Mouse (Mus musculus) lung, embryonic 15.5 days (tissue): Measurements from ENCODE around the gene Lcn6. TPM values are rescaled to one million over a fixed set of nuclear protein-coding genes. Genes with fewer than 3 reads are reported as not detected.

Experiments
- ATAC-seq: fragments of 200-750 bp; cut with Nextera tagmentation; 2 replicates; pipeline ENCODE4 v1.8.0; 2017; ENCODE audit warnings: moderate number of reproducible peaks, borderline replicate concordance; ENCODE audit not compliant: low FRiP score, low TSS enrichment; ENCODE audit errors: extremely low read depth
- H3K27ac ChIP-seq: fragments of 300-500 bp; sonication (generic); 2 replicates; pipeline ENCODE4 v1.5.1; 2015; ENCODE audit warnings: moderate library complexity, mild to moderate bottlenecking, inconsistent platforms
- H3K27me3 ChIP-seq: fragments of 300-500 bp; sonication (generic); 2 replicates; pipeline ENCODE4 v1.6.1; 2015; ENCODE audit warnings: inconsistent platforms
- H3K36me3 ChIP-seq: fragments of 300-500 bp; sonication (generic); 2 replicates; pipeline ENCODE4 v1.6.1; 2015; ENCODE audit warnings: inconsistent platforms
- H3K4me1 ChIP-seq: fragments of 300-500 bp; sonication (generic); 2 replicates; pipeline ENCODE4 v1.6.1; 2015; ENCODE audit warnings: inconsistent platforms
- H3K4me2 ChIP-seq: fragments of 300-500 bp; sonication (generic); 2 replicates; pipeline ENCODE4 v1.6.1; 2015; ENCODE audit warnings: inconsistent platforms, mild to moderate bottlenecking, moderate library complexity
- H3K4me3 ChIP-seq: fragments of 300-500 bp; sonication (generic); 2 replicates; pipeline ENCODE4 v1.5.1; 2015; ENCODE audit warnings: mild to moderate bottlenecking, inconsistent platforms
- H3K9ac ChIP-seq: fragments of 300-500 bp; sonication (generic); 2 replicates; pipeline ENCODE4 v1.6.1; 2015; ENCODE audit warnings: inconsistent platforms
- H3K9me3 ChIP-seq: fragments of 300-500 bp; sonication (generic); 2 replicates; pipeline ENCODE4 v1.6.1; 2016; ENCODE audit warnings: inconsistent platforms
- WGBS: fragments of 180-500 bp; shearing (Covaris S2); methylation state at CpG from one replicate; pipeline ENCODE4 v1.1.7; 2015; 5-methylcytosine and 5-hydroxymethylcytosine counted together
- polyA plus RNA-seq: library from polyadenylated mRNA; unstranded; fragments of >200 nt; fragmentation: Nextera tagmentation; extraction: Ambion mirVana; gene quantifications from 2 replicates; pipeline ENCODE4 v1.2.1, GENCODE M21; 2015

Lcn6 gene
- not detected in 2 replicates for polyA plus RNA-seq

DNA sequence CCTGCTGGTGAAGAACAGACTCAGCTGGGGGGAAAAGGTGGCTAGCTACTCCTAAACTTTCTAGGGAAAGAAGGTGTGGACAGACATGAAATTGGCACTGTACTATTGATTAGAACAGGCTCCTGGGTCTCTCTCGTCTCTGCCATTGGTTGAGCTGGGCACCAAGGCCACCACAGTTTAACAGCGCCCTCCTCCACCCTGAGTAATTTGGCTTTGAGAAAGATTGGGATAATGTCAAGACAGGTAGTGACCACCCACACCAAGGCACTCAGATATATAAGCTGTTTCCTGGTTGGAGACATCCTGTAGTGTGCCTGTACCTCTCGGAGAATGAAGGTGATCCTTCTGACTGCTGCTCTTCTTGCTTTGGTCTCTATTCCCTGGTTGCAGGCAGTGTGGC, at the start of gene Lcn6:
TSS of gene Lcn6 (plus strand) at position 301 of the 400 bp plus-strand sequence.
- ATAC-seq: no peak
- H3K4me3 ChIP-seq: no peak within 1 kb of the TSS

DNA sequence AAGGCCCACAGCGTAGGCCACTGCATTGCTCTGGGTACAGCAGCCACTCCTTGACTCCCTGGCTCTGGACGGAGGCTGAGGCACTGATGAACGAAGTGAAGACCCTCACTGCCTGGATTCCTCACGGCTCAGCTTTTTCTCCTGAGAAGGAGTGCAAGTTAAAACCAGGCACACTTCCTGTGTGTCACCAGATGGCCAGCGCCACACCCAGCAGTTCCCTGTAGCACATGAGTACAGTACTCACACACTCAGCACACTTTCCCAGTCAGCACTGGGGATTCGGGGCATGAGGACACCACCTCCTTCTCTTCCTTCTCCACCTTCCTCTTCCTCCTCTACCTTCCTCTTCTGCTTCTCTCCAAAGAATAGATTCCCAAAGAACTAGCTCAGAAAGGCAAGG, 48.8 kb upstream of the Lcn6 start, which contains the start of gene Fcna:
TSS of gene Fcna (minus strand) at position 220 of the 400 bp plus-strand sequence.
- Histone ChIP-seq H3K9me3 (no peaks in the 10 kb centered on the region), H3K9ac (no peak within 1 kb of the TSS), H3K27me3 (no peaks in the 10 kb centered on the region), H3K4me1 (no peaks in the 10 kb centered on the region), H3K4me2 (no peak within 1 kb of the TSS), H3K36me3 (no peaks in the 10 kb centered on the region), H3K4me3 (no peak within 1 kb of the TSS), H3K27ac (no peak within 1 kb of the TSS)
- ATAC-seq: no peak
- WGBS: 68% methylated on average over 6 of the region's 6 CpGs

More for the DNA sequence above, at the start of gene Lcn6:
- Histone ChIP-seq H3K27me3 (no peaks in the 10 kb centered on the region), H3K4me1 (no peaks in the 10 kb centered on the region), H3K27ac (no peak within 1 kb of the TSS), H3K9me3 (no peaks in the 10 kb centered on the region), H3K36me3 (no peaks in the 10 kb centered on the region), H3K9ac (no peak within 1 kb of the TSS), H3K4me2 (no peak within 1 kb of the TSS)
- WGBS: 89% methylated on average over 3 of the region's 3 CpGs

DNA sequence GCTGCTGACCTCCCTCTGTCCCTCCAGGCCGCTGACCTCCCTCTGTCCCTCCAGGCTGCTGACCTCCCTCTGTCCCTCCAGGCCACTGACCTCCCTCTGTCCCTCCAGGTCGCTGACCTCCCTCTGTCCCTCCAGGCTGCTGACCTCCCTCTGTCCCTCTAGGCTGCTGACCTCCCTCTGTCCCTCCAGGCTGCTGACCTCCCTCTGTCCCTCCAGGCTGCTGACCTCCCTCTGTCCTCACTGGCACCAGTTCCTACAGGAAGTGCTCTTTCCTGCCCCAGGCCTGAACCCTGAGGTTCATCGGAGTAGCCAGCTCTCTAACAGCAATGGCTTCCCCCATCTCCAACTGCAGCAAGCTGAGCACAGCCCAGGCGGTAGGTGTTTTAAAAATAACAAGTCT, 47.8 kb upstream of the Lcn6 start:
- no peaks in the 10 kb centered on the region for H3K9me3 ChIP-seq
- H3K27me3 ChIP-seq: no peaks in the 10 kb centered on the region
- H3K4me1 ChIP-seq: no peaks in the 10 kb centered on the region
- H3K27ac ChIP-seq: no peak overlapping the region
- no peaks in the 10 kb centered on the region for H3K36me3 ChIP-seq
- WGBS: 34% methylated on average over 4 of the region's 4 CpGs
- no peak for ATAC-seq
- H3K9ac ChIP-seq: no peak overlapping the region
- no peak overlapping the region for H3K4me3 ChIP-seq
- no peak overlapping the region for H3K4me2 ChIP-seq

DNA sequence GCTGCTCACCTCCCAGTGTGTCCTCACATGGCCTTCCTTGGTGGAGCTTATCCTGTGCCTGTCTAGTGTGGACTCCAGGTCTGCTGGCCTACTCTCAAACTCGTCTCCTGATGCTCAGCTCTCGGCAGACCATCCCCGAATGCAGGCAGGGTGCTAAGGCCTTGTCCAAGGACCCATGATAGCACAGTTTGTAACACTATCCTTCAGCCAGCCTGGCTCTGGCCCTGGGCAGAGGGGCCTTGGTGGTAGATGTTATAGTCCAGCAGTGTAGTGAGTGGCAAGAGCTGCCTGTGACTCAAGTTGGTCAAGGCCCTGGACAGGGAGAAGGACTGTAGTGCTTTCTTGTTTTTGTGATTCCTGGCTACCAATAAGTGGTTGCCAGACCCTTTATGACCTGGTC, 43.0 kb upstream of the Lcn6 start:
- Histone ChIP-seq H3K27me3 (no peaks in the 10 kb centered on the region), H3K36me3 (no peaks in the 10 kb centered on the region), H3K4me3 (no peak overlapping the region), H3K27ac (no peak overlapping the region), H3K9ac (no peak overlapping the region), H3K4me2 (no peak overlapping the region), H3K4me1 (no peaks in the 10 kb centered on the region), H3K9me3 (no peaks in the 10 kb centered on the region)
- 78% methylated on average over 3 of the region's 3 CpGs for WGBS
- no peak for ATAC-seq

DNA sequence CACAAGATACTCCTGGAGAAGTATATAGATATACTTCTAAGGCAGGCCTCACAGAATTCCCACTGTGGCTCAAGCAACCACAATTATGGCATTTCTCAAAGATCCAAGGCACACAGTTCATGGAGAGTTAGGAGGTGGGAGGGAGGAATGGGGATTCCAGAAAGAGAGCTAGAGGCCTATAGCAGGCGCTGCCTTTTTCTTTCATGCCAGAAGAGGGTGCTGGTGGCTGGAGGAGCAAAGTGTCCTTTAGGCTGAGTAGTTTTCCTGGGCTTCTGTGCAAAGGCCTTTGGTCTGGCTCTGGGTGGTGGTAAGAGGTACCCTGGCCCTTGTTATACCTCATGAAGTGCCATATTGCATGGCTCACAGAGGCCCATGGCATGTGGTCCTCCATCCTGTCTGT, 42.5 kb upstream of the Lcn6 start:
- Histone ChIP-seq H3K27me3 (no peaks in the 10 kb centered on the region), H3K27ac (no peak overlapping the region), H3K4me3 (no peak overlapping the region), H3K36me3 (no peaks in the 10 kb centered on the region), H3K4me1 (no peaks in the 10 kb centered on the region), H3K9me3 (no peaks in the 10 kb centered on the region), H3K9ac (no peak overlapping the region), H3K4me2 (no peak overlapping the region)
- WGBS: 42% methylated on average over 1 of the region's 1 CpGs
- ATAC-seq: no peak

DNA sequence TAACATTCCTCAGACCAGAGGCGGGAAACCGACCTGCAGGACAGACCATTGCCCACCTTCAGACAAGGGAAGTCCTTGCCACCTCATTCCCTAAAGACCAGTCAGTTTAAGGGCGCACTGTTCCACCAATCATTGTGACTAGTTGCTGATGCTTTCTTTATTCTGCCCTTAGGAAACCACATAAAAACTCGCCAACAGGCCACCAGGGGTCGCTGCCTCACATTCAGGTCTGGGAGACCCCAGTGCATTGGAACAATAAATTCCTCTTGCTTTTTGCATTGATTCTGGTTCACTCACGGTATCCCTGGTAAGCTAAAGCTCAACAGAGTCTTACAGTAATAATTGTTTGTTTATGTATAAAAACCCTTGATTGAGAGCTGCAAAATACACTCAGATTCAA, 36.7 kb upstream of the Lcn6 start:
- Histone ChIP-seq H3K27me3 (no peaks in the 10 kb centered on the region), H3K36me3 (no peaks in the 10 kb centered on the region), H3K4me1 (no peaks in the 10 kb centered on the region), H3K27ac (no peak overlapping the region), H3K9me3 (no peaks in the 10 kb centered on the region), H3K9ac (no peak overlapping the region), H3K4me2 (no peak overlapping the region), H3K4me3 (no peak overlapping the region)
- no peak for ATAC-seq
- WGBS: 18% methylated on average over 6 of the region's 6 CpGs

DNA sequence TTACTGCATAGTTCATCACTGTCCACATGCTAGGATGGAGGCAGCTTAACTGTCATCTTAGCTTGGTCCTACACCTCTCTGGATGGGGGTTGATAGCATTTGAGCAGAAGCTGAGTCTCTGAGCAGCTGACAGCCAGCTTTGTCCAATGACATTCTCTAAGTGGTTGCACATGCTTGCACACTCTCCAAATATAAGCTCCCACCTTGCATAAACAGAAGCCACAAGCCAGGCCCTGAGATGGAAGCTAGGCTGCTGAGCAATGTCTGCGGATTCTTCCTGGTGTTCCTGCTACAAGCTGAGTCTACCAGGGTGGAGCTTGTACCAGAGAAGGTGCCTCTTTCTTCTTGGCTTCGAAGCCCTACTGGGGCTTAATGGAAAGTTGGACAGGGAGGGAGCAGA, 23.7 kb upstream of the Lcn6 start, which contains the start of gene Lcn8:
TSS of gene Lcn8 (plus strand) at position 219 of the 400 bp plus-strand sequence.
- Histone ChIP-seq H3K36me3 (no peaks in the 10 kb centered on the region), H3K4me2 (no peak within 1 kb of the TSS), H3K27ac (no peak within 1 kb of the TSS), H3K4me1 (peaks cover 8% of the 10 kb centered on the region), H3K9ac (no peak within 1 kb of the TSS), H3K9me3 (no peaks in the 10 kb centered on the region), H3K27me3 (no peaks in the 10 kb centered on the region), H3K4me3 (no peak within 1 kb of the TSS)
- ATAC-seq: no peak
- 71% methylated on average over 2 of the region's 2 CpGs for WGBS

DNA sequence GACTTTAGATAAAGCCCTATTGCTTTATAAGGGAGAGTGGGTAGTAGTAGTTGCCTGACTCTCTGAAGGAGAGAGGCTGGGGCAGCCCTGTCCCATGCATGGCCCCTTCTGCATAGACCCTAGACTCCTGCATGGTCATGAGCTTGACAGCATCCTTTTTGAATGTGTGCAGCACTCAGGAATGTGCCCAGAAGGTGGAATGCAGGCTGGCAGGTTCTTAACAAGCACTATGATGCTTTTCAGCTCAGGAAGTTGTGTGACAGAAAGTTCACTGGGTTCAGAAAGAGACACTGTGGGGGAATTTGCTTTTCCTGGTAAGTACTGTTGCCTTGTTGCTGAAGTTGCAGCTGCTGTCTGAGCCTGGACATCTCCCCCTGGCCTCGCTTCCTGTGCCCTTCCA, 22.1 kb upstream of the Lcn6 start:
- H3K36me3 ChIP-seq: no peaks in the 10 kb centered on the region
- peaks cover 8% of the 10 kb centered on the region for H3K4me1 ChIP-seq
- H3K27ac ChIP-seq: peak overlapping the region; percentile 67
- no peaks in the 10 kb centered on the region for H3K9me3 ChIP-seq
- H3K27me3 ChIP-seq: no peaks in the 10 kb centered on the region
- no peak overlapping the region for H3K9ac ChIP-seq
- no peak overlapping the region for H3K4me3 ChIP-seq
- ATAC-seq: no peak
- 0 out of 2 replicates have a peak overlapping the region, but pooled peaks have one; percentile 8 for H3K4me2 ChIP-seq
- WGBS: 23% methylated on average over 1 of the region's 1 CpGs

DNA sequence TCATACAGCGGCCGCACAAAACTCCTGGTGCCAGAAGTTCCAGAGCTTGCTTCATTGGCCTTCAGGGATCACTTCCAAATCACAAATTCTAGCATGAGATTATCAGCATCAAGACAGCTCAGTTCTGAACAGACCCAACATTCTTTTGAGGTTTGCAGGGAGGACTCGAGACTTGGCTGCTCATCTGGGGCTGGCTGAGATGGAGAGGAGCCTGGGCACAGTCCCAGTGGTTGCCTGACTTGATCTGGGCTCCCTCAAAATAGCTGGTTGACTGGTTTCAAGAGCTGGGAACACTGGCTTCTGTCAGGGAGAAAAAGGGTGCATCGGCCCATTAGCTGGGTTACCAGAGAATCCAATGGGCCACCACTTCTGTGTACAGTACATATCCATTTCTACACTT, 19.9 kb upstream of the Lcn6 start:
- H3K9me3 ChIP-seq: no peaks in the 10 kb centered on the region
- no peak overlapping the region for H3K27ac ChIP-seq
- WGBS: 76% methylated on average over 4 of the region's 4 CpGs
- H3K4me3 ChIP-seq: no peak overlapping the region
- H3K4me2 ChIP-seq: no peak overlapping the region
- no peaks in the 10 kb centered on the region for H3K36me3 ChIP-seq
- no peaks in the 10 kb centered on the region for H3K27me3 ChIP-seq
- ATAC-seq: no peak
- H3K4me1 ChIP-seq: peaks cover 8% of the 10 kb centered on the region
- no peak overlapping the region for H3K9ac ChIP-seq

DNA sequence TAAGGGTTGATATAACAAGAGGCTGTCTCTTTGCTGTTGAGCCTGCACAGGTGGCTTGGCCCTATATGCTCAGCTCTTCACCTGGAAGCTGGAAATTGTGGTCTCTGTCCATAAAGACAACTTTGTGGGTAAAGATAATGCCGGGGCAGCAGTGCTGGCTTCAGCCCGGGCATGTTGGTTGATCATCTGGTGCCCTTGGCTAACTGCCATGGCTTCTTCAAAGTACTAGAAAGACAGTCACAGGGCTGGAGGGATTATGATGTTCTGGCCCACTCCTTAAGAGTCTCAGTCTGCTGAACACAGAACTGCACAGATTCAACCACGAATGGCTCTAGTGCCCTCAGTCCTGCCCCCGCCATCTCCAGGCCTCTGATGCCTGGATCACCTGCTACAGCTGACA, 19.3 kb upstream of the Lcn6 start:
- H3K4me3 ChIP-seq: no peak overlapping the region
- H3K9me3 ChIP-seq: no peaks in the 10 kb centered on the region
- ATAC-seq: no peak
- no peaks in the 10 kb centered on the region for H3K36me3 ChIP-seq
- H3K27me3 ChIP-seq: no peaks in the 10 kb centered on the region
- no peak overlapping the region for H3K27ac ChIP-seq
- H3K4me1 ChIP-seq: peaks cover 8% of the 10 kb centered on the region
- 74% methylated on average over 4 of the region's 4 CpGs for WGBS
- H3K9ac ChIP-seq: no peak overlapping the region
- H3K4me2 ChIP-seq: no peak overlapping the region

DNA sequence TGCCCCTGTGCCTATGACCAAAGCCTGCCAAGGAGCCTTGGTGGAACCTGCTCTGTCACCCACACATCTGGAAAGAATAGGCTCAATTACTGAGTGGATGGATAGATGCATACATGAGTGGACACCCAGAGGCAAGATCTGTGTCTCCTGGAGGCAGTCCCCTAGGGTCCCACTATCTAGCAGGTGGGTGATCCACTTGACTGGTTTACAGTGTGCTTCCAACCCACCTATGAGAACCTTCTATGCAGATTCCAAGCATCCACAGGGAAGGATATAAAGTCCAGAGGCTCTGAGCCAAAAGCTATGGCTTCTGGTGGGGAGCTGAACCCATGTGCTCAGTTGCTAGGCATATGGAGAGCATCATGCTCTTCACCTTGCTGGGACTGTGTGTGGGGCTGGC, 18.9 kb upstream of the Lcn6 start, which contains the start of gene Lcn5:
TSS of gene Lcn5 (plus strand) at position 301 of the 400 bp plus-strand sequence.
- peaks cover 8% of the 10 kb centered on the region for H3K4me1 ChIP-seq
- no peak within 1 kb of the TSS for H3K9ac ChIP-seq
- H3K4me2 ChIP-seq: no peak within 1 kb of the TSS
- no peak for ATAC-seq
- no peaks in the 10 kb centered on the region for H3K9me3 ChIP-seq
- H3K27me3 ChIP-seq: no peaks in the 10 kb centered on the region
- no peak within 1 kb of the TSS for H3K27ac ChIP-seq
- no peak within 1 kb of the TSS for H3K4me3 ChIP-seq
- no peaks in the 10 kb centered on the region for H3K36me3 ChIP-seq

DNA sequence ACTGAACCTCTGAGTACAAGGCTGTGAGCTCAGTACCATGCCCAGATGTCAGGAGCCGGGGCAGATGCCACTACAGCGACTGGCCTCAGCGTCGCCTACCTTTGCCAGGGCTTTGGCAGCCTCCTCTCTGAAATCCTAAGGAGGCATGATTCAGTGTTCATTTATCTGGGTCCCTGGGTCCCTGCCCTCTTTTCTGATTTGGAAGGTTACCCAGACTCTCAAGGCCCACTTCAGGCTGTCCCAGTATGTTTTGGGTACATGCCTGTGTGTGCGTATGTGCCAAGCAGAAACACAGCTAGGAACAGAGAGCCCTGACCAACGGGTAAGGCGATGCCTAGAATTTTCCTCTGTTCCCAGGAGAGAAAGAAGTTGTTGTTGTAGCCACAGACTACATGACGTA, 16.3 kb upstream of the Lcn6 start:
- ATAC-seq: no peak
- H3K4me2 ChIP-seq: no peak overlapping the region
- no peaks in the 10 kb centered on the region for H3K4me1 ChIP-seq
- no peaks in the 10 kb centered on the region for H3K9me3 ChIP-seq
- no peak overlapping the region for H3K4me3 ChIP-seq
- H3K27ac ChIP-seq: no peak overlapping the region
- no peaks in the 10 kb centered on the region for H3K27me3 ChIP-seq
- no peak overlapping the region for H3K9ac ChIP-seq
- H3K36me3 ChIP-seq: no peaks in the 10 kb centered on the region
- 79% methylated on average over 8 of the region's 8 CpGs for WGBS
